Mouse (Mus musculus): Measurements from ENCODE around the gene Got2.
A peak's percentile ranks its signal among the peaks of the same experiment; 100 is the strongest.

Gene Got2

GRCm38 (mm10) chr8:95888285-95889136 is at the start of gene Got2:
Gene Got2 (minus strand): TSS chr8:95888547.
- peak; percentile 80 for DNase-seq (ENCODE audit: low read depth, low spot score)

- DNase-seq (ENCODE audit: low read depth, low spot score), result no peak
These were observed 44.5 kb upstream of the Got2 start for GRCm38 (mm10) chr8:95932841-95933240.

- DNase-seq (ENCODE audit: low read depth, low spot score), result no peak
These were observed 41.5 kb upstream of the Got2 start for GRCm38 (mm10) chr8:95929821-95930220.

GRCm38 (mm10) chr8:95916106-95916505 is 27.8 kb upstream of the Got2 start:
- DNase-seq (ENCODE audit: low read depth, low spot score), result no peak

GRCm38 (mm10) chr8:95914905-95915643 is 26.7 kb upstream of the Got2 start:
- peak; percentile 21 for DNase-seq (ENCODE audit: low read depth, low spot score)

- no peak for DNase-seq (ENCODE audit: low read depth, low spot score)
These were observed 22.9 kb upstream of the Got2 start for GRCm38 (mm10) chr8:95911240-95911639.

- no peak for DNase-seq (ENCODE audit: low read depth, low spot score)
These were observed 19.5 kb upstream of the Got2 start for GRCm38 (mm10) chr8:95907885-95908284.

GRCm38 (mm10) chr8:95906738-95907137 is 18.4 kb upstream of the Got2 start:
- no peak for DNase-seq (ENCODE audit: low read depth, low spot score)

- DNase-seq (ENCODE audit: low read depth, low spot score), result no peak
These were observed 13.5 kb upstream of the Got2 start for GRCm38 (mm10) chr8:95901864-95902263.

- DNase-seq (ENCODE audit: low read depth, low spot score), result no peak
These were observed 5.4 kb upstream of the Got2 start for GRCm38 (mm10) chr8:95893701-95894100.

- peak; percentile 15 for DNase-seq (ENCODE audit: low read depth, low spot score)
These were observed 616 bp downstream of the Got2 start for GRCm38 (mm10) chr8:95887578-95888284.

GRCm38 (mm10) chr8:95886647-95887577 is 1.4 kb downstream of the Got2 start:
- peak; percentile 4 for DNase-seq (ENCODE audit: low read depth, low spot score)

- no peak for DNase-seq (ENCODE audit: low read depth, low spot score)
These were observed 2.4 kb downstream of the Got2 start for GRCm38 (mm10) chr8:95885966-95886365.

- DNase-seq (ENCODE audit: low read depth, low spot score), result no peak
These were observed 3.0 kb downstream of the Got2 start for GRCm38 (mm10) chr8:95885271-95885841.

GRCm38 (mm10) chr8:95884491-95884890 is 3.9 kb downstream of the Got2 start:
- DNase-seq (ENCODE audit: low read depth, low spot score), result no peak

GRCm38 (mm10) chr8:95882191-95882590 is 6.2 kb downstream of the Got2 start:
- no peak for DNase-seq (ENCODE audit: low read depth, low spot score)

- no peak for DNase-seq (ENCODE audit: low read depth, low spot score)
These were observed 6.8 kb downstream of the Got2 start for GRCm38 (mm10) chr8:95881576-95881975.

GRCm38 (mm10) chr8:95879823-95880222 is 8.5 kb downstream of the Got2 start:
- no peak for DNase-seq (ENCODE audit: low read depth, low spot score)

GRCm38 (mm10) chr8:95878176-95878962 is 10.0 kb downstream of the Got2 start:
- DNase-seq (ENCODE audit: low read depth, low spot score), result no peak

- no peak for DNase-seq (ENCODE audit: low read depth, low spot score)
These were observed 13.1 kb downstream of the Got2 start for GRCm38 (mm10) chr8:95875270-95875669.

All from c-Kit-negative CD71-positive TER-119-positive erythroid progenitor cells, embryonic 14.5 days (primary cell).